Mouse (Mus musculus): Measurements from ENCODE around the gene Atp6v0d1. TPM values are rescaled to one million over a fixed set of nuclear protein-coding genes. Genes with fewer than 3 reads are reported as not detected.
A peak's percentile ranks its signal among the peaks of the same experiment; 100 is the strongest.

Atp6v0d1 gene
- polyA plus RNA-seq, 1 experiment from 2014 or later, result 78.2 TPM

- WGBS, result 15% methylated on average over 12 of the region's 12 CpGs
- peak; percentile 60 for ATAC-seq
- Histone ChIP-seq H3K36me3 (no peaks in the 10 kb centered on the region), H3K4me2 (replicated peaks) (peak overlapping the region; percentile 49), H3K4me1 (replicated peaks) (peaks cover 32% of the 10 kb centered on the region), H3K27ac (no peak overlapping the region), H3K27me3 (replicated peaks) (peaks cover 11% of the 10 kb centered on the region; the same call in 1 of the 2 replicates), H3K9me3 (no peaks in the 10 kb centered on the region), H3K9ac (0 out of 2 replicates have a peak overlapping the region, but pooled peaks have one; percentile 23), H3K4me3 (replicated peaks) (no peak overlapping the region)
Observed at GRCm38 (mm10) chr8:105516018-105516645, 49.7 kb downstream of the Atp6v0d1 start.

GRCm38 (mm10) chr8:105514656-105515055, 51.2 kb downstream of the Atp6v0d1 start:
- 77% methylated on average over 5 of the region's 5 CpGs for WGBS
- H3K36me3 ChIP-seq, result no peaks in the 10 kb centered on the region
- peaks cover 27% of the 10 kb centered on the region for H3K4me1 ChIP-seq (replicated peaks)
- peaks cover 9% of the 10 kb centered on the region; the same call in 1 of the 2 replicates for H3K27me3 ChIP-seq (replicated peaks)
- H3K9ac ChIP-seq, result no peak overlapping the region
- no peak overlapping the region for H3K4me2 ChIP-seq (replicated peaks)
- no peak overlapping the region for H3K4me3 ChIP-seq (replicated peaks)
- no peak for ATAC-seq
- H3K27ac ChIP-seq, result no peak overlapping the region
- H3K9me3 ChIP-seq, result no peaks in the 10 kb centered on the region

- no peak for ATAC-seq
- Histone ChIP-seq H3K27ac (no peak overlapping the region), H3K27me3 (replicated peaks) (0 out of 2 replicates have a peak, but pooled peaks cover 6% of the 10 kb centered on the region), H3K4me1 (replicated peaks) (peaks cover 23% of the 10 kb centered on the region), H3K4me2 (replicated peaks) (no peak overlapping the region), H3K9ac (no peak overlapping the region), H3K36me3 (no peaks in the 10 kb centered on the region), H3K4me3 (replicated peaks) (no peak overlapping the region), H3K9me3 (no peaks in the 10 kb centered on the region)
- 86% methylated on average over 6 of the region's 6 CpGs for WGBS
Observed at GRCm38 (mm10) chr8:105514194-105514593, 51.7 kb downstream of the Atp6v0d1 start.

- ATAC-seq, result no peak
- no peaks in the 10 kb centered on the region for H3K27me3 ChIP-seq (replicated peaks)
- no peaks in the 10 kb centered on the region; the same call in 1 of the 2 replicates for H3K4me1 ChIP-seq (replicated peaks)
- H3K9me3 ChIP-seq, result no peaks in the 10 kb centered on the region
- no peak overlapping the region for H3K4me2 ChIP-seq (replicated peaks)
- no peak overlapping the region for H3K27ac ChIP-seq
- H3K4me3 ChIP-seq (replicated peaks), result no peak overlapping the region
- WGBS, result 30% methylated on average over 12 of the region's 12 CpGs
- no peaks in the 10 kb centered on the region for H3K36me3 ChIP-seq
- no peak overlapping the region for H3K9ac ChIP-seq
Observed at GRCm38 (mm10) chr8:105509997-105510735, 55.7 kb downstream of the Atp6v0d1 start.

GRCm38 (mm10) chr8:105508758-105509157, 57.1 kb downstream of the Atp6v0d1 start:
- no peak overlapping the region for H3K4me2 ChIP-seq (replicated peaks)
- H3K4me3 ChIP-seq (replicated peaks), result no peak overlapping the region

GRCm38 (mm10) chr8:105506977-105507376, 58.9 kb downstream of the Atp6v0d1 start:
- no peaks in the 10 kb centered on the region; the same call in 1 of the 2 replicates for H3K4me1 ChIP-seq (replicated peaks)
- H3K9ac ChIP-seq, result no peak overlapping the region
- no peaks in the 10 kb centered on the region for H3K36me3 ChIP-seq
- H3K4me3 ChIP-seq (replicated peaks), result no peak overlapping the region
- no peaks in the 10 kb centered on the region for H3K27me3 ChIP-seq (replicated peaks)
- no peak for ATAC-seq
- H3K9me3 ChIP-seq, result no peaks in the 10 kb centered on the region
- WGBS, result 60% methylated on average over 6 of the region's 6 CpGs
- no peak overlapping the region for H3K27ac ChIP-seq
- H3K4me2 ChIP-seq (replicated peaks), result no peak overlapping the region

More at GRCm38 (mm10) chr8:105508758-105509157, 57.1 kb downstream of the Atp6v0d1 start:
- H3K4me1 ChIP-seq (replicated peaks), result no peaks in the 10 kb centered on the region; the same call in 1 of the 2 replicates
- H3K27me3 ChIP-seq (replicated peaks), result no peaks in the 10 kb centered on the region
- no peak for ATAC-seq
- 83% methylated on average over 1 of the region's 2 CpGs for WGBS
- H3K9ac ChIP-seq, result no peak overlapping the region
- H3K27ac ChIP-seq, result no peak overlapping the region
- no peaks in the 10 kb centered on the region for H3K36me3 ChIP-seq
- H3K9me3 ChIP-seq, result no peaks in the 10 kb centered on the region

- H3K4me2 ChIP-seq (replicated peaks), result no peak overlapping the region
- no peak overlapping the region for H3K9ac ChIP-seq
- WGBS, result 85% methylated on average over 3 of the region's 3 CpGs
- no peaks in the 10 kb centered on the region for H3K36me3 ChIP-seq
- no peak overlapping the region for H3K27ac ChIP-seq
- no peaks in the 10 kb centered on the region for H3K9me3 ChIP-seq
- no peaks in the 10 kb centered on the region for H3K4me1 ChIP-seq (replicated peaks)
- no peaks in the 10 kb centered on the region for H3K27me3 ChIP-seq (replicated peaks)
- H3K4me3 ChIP-seq (replicated peaks), result no peak overlapping the region
- no peak for ATAC-seq
Observed at GRCm38 (mm10) chr8:105504617-105505016, 61.2 kb downstream of the Atp6v0d1 start.

GRCm38 (mm10) chr8:105499787-105500186, 66.1 kb downstream of the Atp6v0d1 start:
- Histone ChIP-seq H3K9me3 (no peaks in the 10 kb centered on the region), H3K36me3 (no peaks in the 10 kb centered on the region), H3K4me3 (replicated peaks) (no peak overlapping the region), H3K4me2 (replicated peaks) (no peak overlapping the region), H3K4me1 (replicated peaks) (0 out of 2 replicates have a peak, but pooled peaks cover 9% of the 10 kb centered on the region), H3K27me3 (replicated peaks) (no peaks in the 10 kb centered on the region), H3K9ac (no peak overlapping the region), H3K27ac (no peak overlapping the region)
- no peak for ATAC-seq
- 67% methylated on average over 12 of the region's 12 CpGs for WGBS

GRCm38 (mm10) chr8:105496439-105497180, 69.2 kb downstream of the Atp6v0d1 start, which contains the start of gene Zdhhc1:
Gene Zdhhc1 (minus strand): TSS chr8:105496902.
- Histone ChIP-seq H3K4me1 (replicated peaks) (0 out of 2 replicates have a peak, but pooled peaks cover 9% of the 10 kb centered on the region), H3K4me3 (replicated peaks) (peak within 1 kb of the TSS; percentile 88), H3K4me2 (replicated peaks) (peak within 1 kb of the TSS; percentile 93), H3K27me3 (replicated peaks) (no peaks in the 10 kb centered on the region), H3K36me3 (no peaks in the 10 kb centered on the region), H3K27ac (peak within 1 kb of the TSS; percentile 77), H3K9ac (peak within 1 kb of the TSS; percentile 85), H3K9me3 (no peaks in the 10 kb centered on the region)
- ATAC-seq, result peak; percentile 91
- WGBS, result under 1% methylated on average over 68 of the region's 68 CpGs

- Histone ChIP-seq H3K36me3 (no peaks in the 10 kb centered on the region), H3K4me1 (replicated peaks) (0 out of 2 replicates have a peak, but pooled peaks cover 9% of the 10 kb centered on the region), H3K4me3 (replicated peaks) (peak overlapping the region; percentile 88), H3K4me2 (replicated peaks) (peak overlapping the region; percentile 93), H3K27me3 (replicated peaks) (no peaks in the 10 kb centered on the region), H3K27ac (no peak overlapping the region), H3K9ac (peak overlapping the region; percentile 85; the same call in 1 of the 2 replicates), H3K9me3 (no peaks in the 10 kb centered on the region)
- 44% methylated on average over 17 of the region's 17 CpGs for WGBS
- ATAC-seq, result no peak
Observed at GRCm38 (mm10) chr8:105495350-105496302, 70.2 kb downstream of the Atp6v0d1 start.

GRCm38 (mm10) chr8:105494566-105494965, 71.3 kb downstream of the Atp6v0d1 start:
- H3K4me3 ChIP-seq (replicated peaks), result no peak overlapping the region
- H3K4me2 ChIP-seq (replicated peaks), result no peak overlapping the region
- ATAC-seq, result no peak
- H3K36me3 ChIP-seq, result no peaks in the 10 kb centered on the region
- H3K4me1 ChIP-seq (replicated peaks), result 0 out of 2 replicates have a peak, but pooled peaks cover 9% of the 10 kb centered on the region
- no peaks in the 10 kb centered on the region for H3K9me3 ChIP-seq
- H3K27me3 ChIP-seq (replicated peaks), result no peaks in the 10 kb centered on the region
- no peak overlapping the region for H3K9ac ChIP-seq
- H3K27ac ChIP-seq, result 0 out of 2 replicates have a peak overlapping the region, but pooled peaks have one; percentile 32
- 75% methylated on average over 3 of the region's 3 CpGs for WGBS
